Mouse (Mus musculus) urinary bladder, postnatal 14 days (tissue): ENCODE data around the gene Gm17359.

Source experiments
- DNase-seq: peaks from one replicate; pipeline ENCODE4 v3.0.0; 2021; ENCODE audit warnings: low spot score

The Gm17359 gene

DNA sequence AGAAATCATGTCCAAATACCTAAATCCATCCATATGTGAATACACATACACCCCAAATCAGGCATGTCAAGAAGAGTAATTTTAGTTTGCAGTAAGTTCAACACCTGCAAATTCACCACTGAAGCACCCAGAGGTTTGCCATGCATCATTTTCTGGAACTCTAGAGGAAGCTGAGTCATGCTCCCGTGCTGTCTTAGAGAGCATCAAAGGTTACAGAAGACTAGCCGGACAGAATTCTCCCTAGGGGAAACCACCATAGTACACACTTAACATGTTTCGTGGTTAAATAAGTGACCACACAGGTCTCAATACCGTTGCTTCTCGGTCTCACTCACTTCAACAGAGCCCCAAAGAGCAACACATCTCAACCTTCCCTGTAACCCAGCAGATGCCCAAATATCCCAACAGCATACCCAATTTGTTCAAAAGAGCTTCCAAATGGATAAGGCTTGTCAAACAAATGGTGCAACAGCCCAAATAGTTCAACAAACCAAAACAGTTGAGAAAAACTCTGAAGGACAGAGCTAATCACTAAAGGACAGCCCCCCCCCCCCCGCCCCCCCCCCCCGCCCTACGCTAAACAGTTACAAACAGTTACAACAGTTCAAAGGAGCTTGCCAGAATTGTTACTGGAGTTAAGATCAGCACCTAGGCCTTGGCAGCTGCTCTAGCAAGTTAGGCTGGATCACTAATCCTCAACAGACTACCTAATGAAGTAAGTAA lies at the start of gene Gm17359:
Gene Gm17359 (plus strand): TSS at position 618 of the 723 bp plus-strand sequence.
- no peak for DNase-seq

DNA sequence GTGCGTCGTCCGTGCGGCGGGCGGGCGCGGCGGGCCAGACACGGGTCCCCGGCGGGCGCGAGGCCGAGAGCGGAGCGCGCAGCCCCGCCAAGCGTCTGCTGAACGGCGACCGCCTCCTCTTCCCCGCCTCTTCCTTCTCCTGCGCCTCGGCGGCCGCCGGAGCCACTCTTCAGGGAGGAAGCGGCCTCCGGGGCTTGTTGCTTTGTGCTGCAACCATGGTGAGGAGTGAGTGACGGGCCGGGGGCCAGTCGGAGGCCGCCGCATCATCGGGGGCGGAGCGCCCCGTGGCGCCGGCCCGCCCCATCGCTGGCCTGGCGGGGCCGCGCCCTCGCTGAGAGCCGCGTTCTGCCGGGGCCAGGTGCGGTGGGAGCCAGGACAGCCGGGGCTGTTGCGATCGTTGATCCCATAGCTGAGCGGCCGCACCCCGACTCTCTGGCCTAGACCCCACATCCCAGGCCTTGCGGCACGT lies 49.3 kb upstream of the Gm17359 start:
- peak; percentile 95 for DNase-seq

DNA sequence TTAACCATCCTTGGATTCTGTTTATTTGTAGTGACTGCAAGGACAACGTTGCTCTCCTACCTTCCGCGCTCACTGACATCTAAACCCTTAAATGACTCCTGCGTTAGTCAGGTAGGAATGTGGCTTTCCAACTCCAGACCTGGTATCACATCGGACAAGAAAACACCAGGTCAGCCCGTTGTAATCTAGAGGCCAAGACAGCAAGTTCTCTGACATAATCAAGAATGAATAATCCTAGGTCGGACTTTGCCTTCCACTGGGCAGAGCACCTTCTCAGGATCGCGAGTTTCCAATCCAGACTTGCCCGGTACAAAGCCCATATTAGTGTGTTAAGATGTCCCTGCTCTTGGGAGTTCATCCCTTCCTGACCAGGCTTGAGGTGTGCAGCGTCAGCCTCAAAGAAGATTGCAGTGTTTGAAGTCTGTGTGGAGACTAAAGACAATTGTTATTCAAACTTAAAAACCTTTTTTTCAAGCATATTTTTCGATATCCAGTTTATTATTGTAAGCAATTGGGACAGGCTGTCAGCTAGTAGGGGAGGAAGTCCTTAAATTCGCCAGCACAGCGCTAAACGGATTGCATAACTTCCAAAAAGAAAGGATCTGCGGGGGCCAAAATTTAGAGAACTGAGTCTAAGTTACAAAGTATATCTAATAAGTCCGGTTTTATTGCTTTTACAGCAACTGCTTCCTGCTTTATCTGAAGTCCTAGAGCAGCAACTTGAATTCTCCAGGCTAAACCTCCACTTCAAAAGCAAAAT lies 48.6 kb upstream of the Gm17359 start:
- no peak for DNase-seq

DNA sequence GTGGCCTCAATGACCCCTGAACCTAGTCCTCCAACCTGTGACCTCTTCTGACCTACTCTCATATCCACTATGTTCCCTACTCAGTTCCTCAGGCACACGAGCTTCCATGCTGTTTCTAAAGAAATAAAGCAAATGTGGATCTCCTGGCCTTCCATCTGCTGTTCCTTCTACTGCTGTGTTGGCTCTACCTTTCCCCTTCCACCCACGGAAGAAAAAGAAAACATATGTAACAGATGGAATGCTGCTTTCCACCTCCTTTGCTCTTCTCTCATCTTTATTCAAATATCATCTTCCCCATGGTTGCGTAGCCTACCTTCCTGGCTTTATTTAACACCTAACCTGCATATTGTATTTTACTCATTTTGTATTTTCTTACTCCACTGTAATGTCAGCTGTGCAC lies 47.4 kb upstream of the Gm17359 start:
- no peak for DNase-seq

DNA sequence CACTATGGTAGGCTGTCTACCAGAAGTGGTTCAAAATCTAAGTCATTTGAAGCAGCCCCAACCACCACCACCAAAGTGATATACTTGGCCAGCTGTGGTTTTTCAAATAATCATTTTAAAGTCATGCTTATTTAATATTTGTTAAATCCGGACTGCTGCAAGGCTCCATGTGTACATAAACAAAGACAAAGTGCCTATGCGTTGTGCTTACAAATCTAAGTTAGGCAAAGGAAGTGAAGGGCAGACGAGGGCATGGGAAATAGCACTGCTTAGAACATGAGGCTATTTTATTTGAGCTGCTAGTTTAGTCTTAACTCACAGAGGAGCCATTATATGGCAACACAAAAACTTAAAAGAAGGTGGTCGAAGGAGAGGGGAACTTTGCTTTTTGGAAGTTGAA lies 43.4 kb upstream of the Gm17359 start:
- DNase-seq, result no peak

DNA sequence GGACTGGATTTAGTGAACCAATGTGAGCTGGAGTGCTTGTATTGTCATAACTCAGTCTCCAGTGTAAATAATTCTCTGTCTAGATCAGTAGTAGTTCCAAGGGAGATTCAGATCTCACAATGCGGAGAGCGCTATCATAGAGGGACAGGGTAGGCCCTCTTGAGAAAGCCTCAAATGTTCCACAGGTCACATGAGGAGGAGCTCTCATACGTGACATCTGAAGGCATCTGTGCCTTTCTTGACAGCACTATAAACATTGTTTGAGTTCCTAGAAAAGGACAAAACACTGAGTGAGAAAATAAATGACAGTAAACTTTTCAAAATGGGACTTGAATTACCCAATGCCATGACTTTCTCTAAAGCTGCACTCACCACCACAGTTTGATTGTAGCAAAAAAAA lies 41.8 kb upstream of the Gm17359 start:
- no peak for DNase-seq

DNA sequence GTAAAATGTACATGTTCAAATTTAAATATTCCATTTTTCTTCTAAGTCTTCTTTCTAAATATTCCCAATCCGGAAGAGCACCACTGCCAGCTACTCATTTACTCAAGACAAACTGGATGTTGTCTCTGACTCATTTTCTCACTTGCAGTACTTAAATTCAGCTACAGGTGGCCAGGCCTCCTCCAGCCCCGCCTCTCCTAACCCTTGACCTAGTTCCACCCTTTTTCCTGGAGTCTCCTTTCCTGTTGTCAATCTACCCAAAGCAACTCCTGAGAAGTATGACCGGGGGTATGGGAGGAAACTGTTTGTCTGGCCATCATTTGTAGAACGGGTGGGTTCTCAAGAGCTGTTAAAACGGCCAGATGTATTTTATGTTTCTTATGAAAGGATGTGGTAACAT lies 40.4 kb upstream of the Gm17359 start:
- no peak for DNase-seq

DNA sequence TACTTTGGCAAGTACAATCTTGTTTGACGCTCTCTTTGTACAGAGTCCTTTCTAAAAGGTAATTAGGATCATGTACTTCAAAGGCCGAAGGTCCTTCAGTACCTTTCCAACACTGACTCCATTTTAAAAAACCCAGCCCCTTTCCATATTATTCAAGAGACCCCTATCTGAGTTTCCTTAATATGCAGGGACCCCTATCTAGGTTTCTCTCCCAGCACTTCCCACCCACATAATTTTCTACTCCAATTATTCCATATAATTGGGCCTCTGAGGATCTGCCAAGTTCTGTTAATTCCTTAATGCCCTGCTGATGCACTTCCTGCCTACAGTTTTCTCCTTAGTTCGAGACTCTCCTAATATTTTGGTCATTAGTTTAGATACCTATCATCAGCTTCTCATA lies 39.9 kb upstream of the Gm17359 start:
- DNase-seq, result no peak

DNA sequence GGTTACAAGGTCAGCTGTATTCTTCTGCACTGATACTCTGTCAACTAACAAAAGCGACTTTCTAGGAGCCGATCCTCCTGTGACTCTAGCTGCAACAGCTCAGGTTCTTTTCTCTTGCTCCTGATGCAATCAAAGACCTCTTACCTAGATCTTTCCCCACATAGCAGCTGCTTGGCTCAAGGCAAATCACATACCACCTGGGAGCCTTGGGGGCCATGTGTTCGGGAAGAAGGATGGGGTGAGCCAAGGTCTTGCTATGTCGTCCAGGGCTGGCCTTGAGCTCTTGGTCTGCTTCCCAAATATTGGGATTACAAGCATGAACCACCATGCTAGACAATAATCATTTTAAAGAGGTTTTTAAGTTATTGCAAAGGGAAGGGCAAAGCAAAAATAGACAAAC lies 39.2 kb upstream of the Gm17359 start:
- DNase-seq, result no peak

DNA sequence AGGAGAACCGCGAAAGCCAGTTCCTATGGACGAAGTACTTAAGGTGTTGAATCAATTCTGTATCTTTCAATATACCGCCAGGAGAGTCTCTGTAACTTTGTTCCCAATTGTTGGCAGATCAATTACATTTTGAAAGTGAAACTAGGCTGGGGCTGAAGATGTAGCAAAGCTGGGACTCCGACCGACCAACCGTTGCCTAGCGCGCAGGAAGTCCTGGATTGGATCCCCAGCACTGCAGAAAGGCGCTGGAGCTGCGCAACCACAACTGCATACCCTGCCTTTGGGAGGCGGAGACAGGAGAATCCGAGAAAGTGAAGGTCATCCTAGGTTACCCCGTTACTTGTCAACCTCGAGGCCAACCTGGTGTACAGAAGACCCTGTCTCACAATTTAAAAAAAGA lies 37.1 kb upstream of the Gm17359 start:
- no peak for DNase-seq

DNA sequence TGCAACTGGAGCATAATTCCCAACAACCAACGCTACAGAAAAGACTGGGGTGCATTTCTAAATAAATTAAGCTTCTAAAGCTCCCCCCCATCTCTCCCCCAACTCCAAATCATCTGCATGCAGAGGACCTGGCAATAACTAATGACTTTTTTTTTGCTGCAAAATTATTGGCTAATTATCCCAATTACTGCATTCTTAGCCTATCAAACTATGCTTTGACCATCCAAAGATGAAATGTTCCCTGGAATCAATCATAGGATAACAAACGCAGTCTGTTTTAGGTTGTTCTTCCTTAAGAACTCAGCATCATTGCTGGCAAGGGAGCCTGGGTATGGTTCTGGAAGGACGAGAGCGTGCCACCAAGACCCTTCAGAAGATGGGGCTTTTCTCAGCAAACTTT lies 27.9 kb upstream of the Gm17359 start:
- DNase-seq, result no peak

DNA sequence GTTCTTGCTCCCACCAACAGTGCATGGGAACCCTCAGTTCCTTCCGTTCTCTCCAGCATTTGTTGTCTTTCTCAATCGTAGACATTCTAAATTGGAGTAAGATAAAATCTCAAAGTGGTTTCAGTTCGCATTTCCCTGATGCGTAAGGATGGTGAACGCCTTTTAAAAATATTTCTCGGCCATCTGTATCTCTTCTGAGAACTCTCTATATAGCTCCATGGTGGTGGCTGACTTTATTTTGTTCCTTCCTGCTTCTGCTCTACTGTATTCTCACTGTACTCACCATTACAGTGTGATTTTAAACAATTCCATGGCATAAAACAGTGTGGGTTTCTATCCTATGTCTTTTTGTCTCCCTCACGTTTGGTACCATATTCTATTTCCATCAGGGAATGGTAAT lies 26.3 kb upstream of the Gm17359 start:
- no peak for DNase-seq

DNA sequence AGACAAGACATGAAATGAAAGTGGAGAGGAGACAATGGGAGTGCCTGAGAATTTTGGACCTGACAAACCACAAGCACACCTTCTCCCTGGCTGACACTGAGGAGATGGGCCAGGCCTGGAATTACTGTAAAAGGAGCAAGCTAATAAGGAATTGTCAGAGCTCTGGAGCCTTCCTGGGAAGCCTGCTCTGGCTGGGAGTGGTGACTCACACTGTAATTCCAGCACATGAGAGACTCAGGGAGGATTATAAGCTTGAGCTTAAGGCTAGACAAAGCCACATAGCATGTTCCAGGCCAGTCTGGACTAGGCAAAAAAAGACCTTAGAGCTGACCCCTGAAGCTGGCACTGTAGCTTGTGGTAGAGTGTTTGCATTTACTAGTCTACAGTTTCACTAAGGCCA lies 24.6 kb upstream of the Gm17359 start:
- no peak for DNase-seq

DNA sequence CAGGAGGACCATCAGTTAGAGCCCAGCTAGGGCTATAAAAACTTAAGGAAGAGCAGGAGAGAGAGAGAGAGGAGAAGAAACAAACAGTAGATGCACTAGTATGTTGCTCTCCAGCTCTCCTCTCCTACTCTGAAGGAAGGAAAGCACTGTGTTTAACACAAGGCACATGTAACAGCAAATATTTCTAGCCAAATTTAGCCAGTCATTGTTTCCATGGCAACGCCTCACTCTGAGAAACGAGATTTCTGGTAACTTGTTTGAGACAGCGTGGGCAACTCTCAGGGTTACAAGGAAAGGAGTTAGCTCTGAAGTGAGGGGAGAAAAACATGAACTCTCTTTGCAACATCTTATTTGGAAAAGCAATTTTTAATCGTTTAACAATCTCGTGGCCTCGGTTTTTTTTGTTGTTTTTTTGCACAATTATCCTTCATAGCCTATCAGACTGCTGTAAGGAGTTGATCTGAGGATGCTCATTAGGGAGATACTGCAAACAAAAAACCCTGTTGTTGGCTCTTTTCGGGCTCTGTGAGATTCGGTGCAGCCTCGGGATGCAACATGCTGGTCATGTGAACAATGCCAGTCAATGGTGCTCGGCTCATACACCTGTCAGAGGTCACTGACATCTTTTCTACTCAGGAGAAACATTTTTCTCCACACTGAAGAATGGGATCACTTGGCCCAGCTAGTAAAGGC lies 22.3 kb upstream of the Gm17359 start:
- DNase-seq, result no peak

DNA sequence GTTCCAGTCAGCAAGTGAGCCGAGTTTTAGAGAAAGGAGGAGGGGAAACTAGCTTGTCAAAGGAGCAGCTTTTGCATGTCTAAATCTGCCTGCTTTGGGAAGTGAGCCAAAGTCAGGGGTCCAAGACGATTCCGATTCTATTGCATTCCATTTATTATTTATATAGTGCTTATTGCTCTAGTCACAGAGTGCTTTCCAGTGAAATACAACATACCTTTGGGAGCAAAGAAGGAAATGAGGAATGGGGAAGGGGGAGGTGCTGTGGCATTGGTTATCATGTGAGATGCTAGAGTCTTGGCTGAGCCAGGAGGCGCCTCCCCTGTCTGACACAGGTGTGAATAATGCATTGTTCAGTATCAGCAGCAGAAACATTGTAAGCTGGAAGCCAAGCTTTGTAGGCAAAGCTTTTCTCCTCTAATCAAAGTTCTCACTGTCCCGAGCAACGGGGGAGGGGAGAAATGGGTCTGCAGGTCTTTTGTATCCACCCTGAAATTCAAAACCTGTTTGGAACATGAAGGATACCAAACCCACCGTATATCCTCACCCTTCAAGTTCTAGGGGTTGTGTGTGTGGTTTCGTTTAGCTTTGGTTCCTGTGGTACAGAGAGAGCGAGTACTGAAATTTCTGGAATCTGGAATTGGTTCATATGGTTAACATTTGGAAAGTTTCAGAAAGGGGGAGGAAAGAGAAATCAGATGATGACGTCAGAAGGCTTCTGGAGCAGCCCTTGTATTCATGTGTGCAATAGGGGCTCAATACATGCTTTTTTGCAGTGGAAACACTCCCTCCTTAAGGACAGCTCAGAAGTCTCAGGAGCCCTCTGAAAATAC lies 11.5 kb upstream of the Gm17359 start:
- DNase-seq, result no peak

DNA sequence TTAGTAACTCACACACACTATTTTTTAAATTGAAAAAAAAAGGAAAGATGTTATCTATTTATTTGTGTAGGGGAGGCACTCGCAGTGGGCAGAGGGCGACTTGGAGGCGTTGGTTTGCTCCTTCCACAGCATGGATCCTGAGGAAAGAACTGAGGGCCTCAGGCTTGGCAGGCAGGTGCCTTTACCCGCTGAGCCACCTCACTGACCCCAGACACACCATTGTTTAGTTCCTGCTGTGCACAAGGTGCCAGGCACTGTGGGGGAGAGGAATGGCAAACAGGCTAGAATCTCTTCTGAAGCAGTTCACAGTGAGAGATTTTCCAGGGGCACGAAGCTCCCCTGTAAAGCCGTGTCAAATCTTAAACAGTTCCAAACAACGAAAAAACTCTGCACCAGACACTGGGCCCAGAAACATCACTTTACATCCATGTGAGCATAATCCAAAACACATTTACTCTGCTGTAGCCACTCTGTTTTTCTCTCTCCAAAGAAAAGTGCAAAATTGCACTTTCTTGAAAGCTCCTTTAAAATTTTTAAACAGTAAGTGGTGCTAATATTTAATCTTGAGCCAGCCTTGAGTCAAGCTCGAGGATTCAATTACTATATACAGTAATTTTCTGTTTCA lies 6.7 kb upstream of the Gm17359 start:
- DNase-seq, result no peak

DNA sequence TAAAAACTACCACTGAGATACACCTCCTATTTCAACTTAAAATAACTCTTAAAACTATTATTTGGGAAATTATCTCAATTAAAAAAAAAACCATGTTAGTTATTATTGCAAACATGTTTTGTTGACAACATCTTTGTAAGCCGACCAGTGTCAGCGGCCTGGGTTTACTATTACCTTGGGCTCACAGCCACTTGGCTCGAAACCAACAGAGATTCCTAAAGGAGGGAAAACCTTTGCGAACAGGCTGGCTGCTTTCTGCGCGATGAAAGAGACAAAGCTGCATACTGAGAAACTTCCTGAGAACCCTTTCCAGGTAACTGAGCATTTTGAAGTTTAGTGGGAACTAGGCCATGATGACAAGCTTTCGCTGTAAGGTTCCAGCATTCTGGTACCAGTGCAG lies 3.4 kb upstream of the Gm17359 start:
- no peak for DNase-seq

DNA sequence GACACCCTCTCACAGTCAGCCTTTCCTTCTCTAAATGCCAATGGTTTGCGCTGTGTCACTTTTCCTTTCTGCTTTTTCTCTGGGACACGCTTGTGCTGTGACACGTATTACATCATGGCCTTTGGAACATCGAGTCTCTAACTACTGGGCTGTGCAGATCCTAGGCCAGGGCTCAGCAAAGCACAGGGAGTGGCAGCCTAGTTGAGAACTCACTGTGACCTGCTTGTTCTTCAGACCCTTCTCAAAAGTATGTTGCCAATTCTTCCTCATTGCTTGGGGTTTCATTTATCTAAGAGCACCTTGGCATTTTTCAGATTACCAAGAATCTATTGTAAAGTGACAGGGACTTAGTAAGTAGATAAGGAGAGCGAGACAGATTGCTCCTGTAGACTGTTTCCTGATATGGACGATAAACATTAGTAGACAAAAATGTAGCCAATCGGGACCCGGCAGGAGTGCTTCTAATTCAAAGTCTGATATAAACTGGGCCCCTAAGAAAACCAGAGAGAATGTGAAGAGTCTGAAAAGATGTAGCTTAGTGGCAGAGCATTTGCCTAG lies 2.7 kb upstream of the Gm17359 start:
- DNase-seq, result no peak

DNA sequence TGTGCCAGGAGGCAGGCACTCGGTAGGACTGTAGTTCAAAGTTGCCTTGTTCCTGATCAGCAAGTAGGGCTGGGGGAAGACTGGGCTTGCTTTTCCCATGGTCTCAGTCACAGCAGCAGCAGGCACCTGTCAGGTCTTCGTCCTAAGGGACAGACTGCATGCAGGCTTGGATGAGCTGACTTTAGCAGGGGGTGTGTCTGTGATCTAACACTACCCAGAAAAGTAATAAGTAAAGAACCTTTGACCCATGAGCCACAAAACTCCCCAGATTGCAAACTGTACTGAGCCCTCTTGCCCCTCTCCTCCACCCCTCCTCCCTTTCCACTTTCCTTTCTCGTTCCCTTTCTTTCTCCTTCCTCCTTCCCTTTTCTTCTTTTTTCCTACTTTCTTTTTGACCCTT lies 4.3 kb downstream of the Gm17359 start:
- DNase-seq, result no peak

DNA sequence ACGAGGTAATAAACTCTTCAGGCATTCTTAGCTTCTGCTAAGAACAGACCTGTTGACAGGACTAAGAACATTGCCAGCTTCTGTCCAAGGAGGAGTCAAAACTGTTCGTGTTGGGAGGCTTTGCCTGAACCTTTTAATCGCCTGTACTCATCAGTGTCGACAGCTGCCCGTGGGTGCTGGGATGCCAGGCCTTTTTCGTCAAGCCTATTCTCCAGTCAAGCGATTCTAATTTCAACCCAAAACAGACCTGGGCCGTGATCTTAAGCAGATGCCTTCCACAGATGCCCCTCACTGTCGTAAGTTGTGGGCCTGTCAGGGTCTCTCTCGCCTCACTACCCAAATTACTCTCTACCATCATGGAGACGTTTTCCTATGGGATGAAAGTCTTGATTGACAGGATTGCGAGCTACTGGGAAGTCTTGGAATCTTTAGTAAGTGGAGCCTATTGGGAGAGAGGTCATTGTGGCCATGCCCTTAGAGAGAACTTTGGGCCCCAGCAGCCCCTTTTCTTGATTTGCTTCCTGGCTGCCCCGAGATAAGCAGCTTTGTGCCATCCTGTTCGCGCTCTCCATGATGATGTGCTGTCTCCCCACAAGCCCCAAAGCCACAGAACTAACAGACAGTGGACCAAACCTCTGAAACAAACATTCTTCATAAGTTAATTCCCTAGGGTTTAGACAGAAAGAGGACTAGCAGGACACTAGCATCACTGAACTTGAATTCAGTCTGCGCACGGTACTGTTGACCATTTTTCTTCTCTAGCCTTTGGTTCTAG lies 6.7 kb downstream of the Gm17359 start:
- DNase-seq, result no peak

DNA sequence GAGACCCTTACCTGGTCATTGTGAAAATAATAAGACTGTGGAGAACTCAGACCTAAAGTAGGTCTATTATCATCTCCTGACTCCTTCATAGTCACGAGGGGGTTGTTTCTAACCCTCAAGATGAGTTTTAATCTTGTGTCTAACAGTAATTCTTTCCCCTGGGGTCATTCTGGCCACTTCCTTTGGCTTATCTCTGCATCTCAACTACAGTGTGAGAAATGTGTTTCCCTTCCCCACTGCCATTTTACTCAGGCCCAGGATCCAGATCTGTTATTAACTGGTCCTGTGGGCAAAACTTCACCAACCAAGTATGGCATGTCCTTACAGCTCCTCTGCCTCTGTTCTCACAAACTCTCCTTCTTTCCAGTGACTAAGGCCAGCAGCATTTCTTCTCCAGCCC lies 12.8 kb downstream of the Gm17359 start:
- DNase-seq, result no peak
